Mouse (Mus musculus): ENCODE results near the gene Nlgn1. TPM values are rescaled to one million over a fixed set of nuclear protein-coding genes. Genes with fewer than 3 reads are reported as not detected.

The Nlgn1 gene
- polyA plus RNA-seq, 1 experiment from 2014 or later, result 0.23 TPM

GRCm38 (mm10) chr3:25869161-25869560 is 463.1 kb downstream of the Nlgn1 start:
- no peak overlapping the region for H3K9ac ChIP-seq (ENCODE audit: low read depth, low read length)
- H3K27ac ChIP-seq (ENCODE audit: low read depth, low read length), result no peak overlapping the region
- H3K9me3 ChIP-seq (replicated peaks; ENCODE audit: control insufficient read depth, low read length), result no peaks in the 10 kb centered on the region
- H3K27me3 ChIP-seq (ENCODE audit: control insufficient read depth, insufficient read depth, low read length), result no peaks in the 10 kb centered on the region
- no peak overlapping the region for H3K4me2 ChIP-seq
- no peak for ATAC-seq (replicated peaks; ENCODE audit: insufficient number of reproducible peaks, low FRiP score, low TSS enrichment)
- H3K4me1 ChIP-seq (ENCODE audit: control insufficient read depth, insufficient read depth, low read length), result no peaks in the 10 kb centered on the region
- no peak overlapping the region for H3K4me3 ChIP-seq (ENCODE audit: low read depth, low read length)
- H3K36me3 ChIP-seq (ENCODE audit: control insufficient read depth, insufficient read depth, low read length), result no peaks in the 10 kb centered on the region

GRCm38 (mm10) chr3:25858384-25858783 is 473.9 kb downstream of the Nlgn1 start:
- Histone ChIP-seq H3K4me2 (no peak overlapping the region), H3K27ac (ENCODE audit: low read depth, low read length) (no peak overlapping the region)
- ATAC-seq (replicated peaks; ENCODE audit: insufficient number of reproducible peaks, low FRiP score, low TSS enrichment), result no peak

GRCm38 (mm10) chr3:25844686-25845462 is 487.4 kb downstream of the Nlgn1 start:
- no peaks in the 10 kb centered on the region for H3K27me3 ChIP-seq (ENCODE audit: control insufficient read depth, insufficient read depth, low read length)
- ATAC-seq (replicated peaks; ENCODE audit: insufficient number of reproducible peaks, low FRiP score, low TSS enrichment), result no peak
- WGBS (ENCODE audit: insufficient replicate concordance), result 80% methylated on average over 7 of the region's 7 CpGs
- H3K4me3 ChIP-seq (ENCODE audit: low read depth, low read length), result no peak overlapping the region
- H3K36me3 ChIP-seq (ENCODE audit: control insufficient read depth, insufficient read depth, low read length), result no peaks in the 10 kb centered on the region
- no peaks in the 10 kb centered on the region for H3K9me3 ChIP-seq (replicated peaks; ENCODE audit: control insufficient read depth, low read length)
- H3K27ac ChIP-seq (ENCODE audit: low read depth, low read length), result no peak overlapping the region
- no peak overlapping the region for H3K4me2 ChIP-seq
- no peak overlapping the region for H3K9ac ChIP-seq (ENCODE audit: low read depth, low read length)
- no peaks in the 10 kb centered on the region for H3K4me1 ChIP-seq (ENCODE audit: control insufficient read depth, insufficient read depth, low read length)

More at GRCm38 (mm10) chr3:25858384-25858783, 473.9 kb downstream of the Nlgn1 start:
- Histone ChIP-seq H3K4me3 (ENCODE audit: low read depth, low read length) (no peak overlapping the region), H3K9ac (ENCODE audit: low read depth, low read length) (no peak overlapping the region), H3K4me1 (ENCODE audit: control insufficient read depth, insufficient read depth, low read length) (no peaks in the 10 kb centered on the region), H3K27me3 (ENCODE audit: control insufficient read depth, insufficient read depth, low read length) (no peaks in the 10 kb centered on the region), H3K36me3 (ENCODE audit: control insufficient read depth, insufficient read depth, low read length) (no peaks in the 10 kb centered on the region), H3K9me3 (replicated peaks; ENCODE audit: control insufficient read depth, low read length) (no peaks in the 10 kb centered on the region)

GRCm38 (mm10) chr3:25830237-25830636 is 502.0 kb downstream of the Nlgn1 start:
- H3K4me1 ChIP-seq (ENCODE audit: control insufficient read depth, insufficient read depth, low read length), result no peaks in the 10 kb centered on the region
- 81% methylated on average over 2 of the region's 2 CpGs for WGBS (ENCODE audit: insufficient replicate concordance)
- no peak overlapping the region for H3K4me3 ChIP-seq (ENCODE audit: low read depth, low read length)
- no peak overlapping the region for H3K9ac ChIP-seq (ENCODE audit: low read depth, low read length)
- ATAC-seq (replicated peaks; ENCODE audit: insufficient number of reproducible peaks, low FRiP score, low TSS enrichment), result no peak
- no peaks in the 10 kb centered on the region for H3K9me3 ChIP-seq (replicated peaks; ENCODE audit: control insufficient read depth, low read length)
- H3K27me3 ChIP-seq (ENCODE audit: control insufficient read depth, insufficient read depth, low read length), result no peaks in the 10 kb centered on the region
- no peak overlapping the region for H3K27ac ChIP-seq (ENCODE audit: low read depth, low read length)
- no peaks in the 10 kb centered on the region for H3K36me3 ChIP-seq (ENCODE audit: control insufficient read depth, insufficient read depth, low read length)
- no peak overlapping the region for H3K4me2 ChIP-seq

GRCm38 (mm10) chr3:25813368-25813767 is 518.9 kb downstream of the Nlgn1 start:
- no peak for ATAC-seq (replicated peaks; ENCODE audit: insufficient number of reproducible peaks, low FRiP score, low TSS enrichment)
- Histone ChIP-seq H3K27ac (ENCODE audit: low read depth, low read length) (no peak overlapping the region), H3K4me2 (no peak overlapping the region), H3K9ac (ENCODE audit: low read depth, low read length) (no peak overlapping the region), H3K27me3 (ENCODE audit: control insufficient read depth, insufficient read depth, low read length) (no peaks in the 10 kb centered on the region), H3K4me1 (ENCODE audit: control insufficient read depth, insufficient read depth, low read length) (no peaks in the 10 kb centered on the region), H3K36me3 (ENCODE audit: control insufficient read depth, insufficient read depth, low read length) (no peaks in the 10 kb centered on the region), H3K9me3 (replicated peaks; ENCODE audit: control insufficient read depth, low read length) (no peaks in the 10 kb centered on the region), H3K4me3 (ENCODE audit: low read depth, low read length) (no peak overlapping the region)
- 79% methylated on average over 3 of the region's 3 CpGs for WGBS (ENCODE audit: insufficient replicate concordance)

- Histone ChIP-seq H3K9ac (ENCODE audit: low read depth, low read length) (no peak overlapping the region), H3K4me2 (no peak overlapping the region), H3K4me3 (ENCODE audit: low read depth, low read length) (no peak overlapping the region), H3K36me3 (ENCODE audit: control insufficient read depth, insufficient read depth, low read length) (no peaks in the 10 kb centered on the region), H3K4me1 (ENCODE audit: control insufficient read depth, insufficient read depth, low read length) (no peaks in the 10 kb centered on the region), H3K9me3 (replicated peaks; ENCODE audit: control insufficient read depth, low read length) (no peaks in the 10 kb centered on the region), H3K27me3 (ENCODE audit: control insufficient read depth, insufficient read depth, low read length) (no peaks in the 10 kb centered on the region), H3K27ac (ENCODE audit: low read depth, low read length) (no peak overlapping the region)
- ATAC-seq (replicated peaks; ENCODE audit: insufficient number of reproducible peaks, low FRiP score, low TSS enrichment), result no peak; the same call in 1 of the 2 replicates
- WGBS (ENCODE audit: insufficient replicate concordance), result 39% methylated on average over 3 of the region's 3 CpGs
These were observed 524.7 kb downstream of the Nlgn1 start for GRCm38 (mm10) chr3:25807559-25807958.

GRCm38 (mm10) chr3:25781651-25782050 is 550.6 kb downstream of the Nlgn1 start:
- Histone ChIP-seq H3K27ac (ENCODE audit: low read depth, low read length) (no peak overlapping the region), H3K27me3 (ENCODE audit: control insufficient read depth, insufficient read depth, low read length) (no peaks in the 10 kb centered on the region), H3K4me1 (ENCODE audit: control insufficient read depth, insufficient read depth, low read length) (no peaks in the 10 kb centered on the region), H3K36me3 (ENCODE audit: control insufficient read depth, insufficient read depth, low read length) (no peaks in the 10 kb centered on the region), H3K9ac (ENCODE audit: low read depth, low read length) (no peak overlapping the region), H3K4me2 (no peak overlapping the region), H3K4me3 (ENCODE audit: low read depth, low read length) (no peak overlapping the region), H3K9me3 (replicated peaks; ENCODE audit: control insufficient read depth, low read length) (no peaks in the 10 kb centered on the region)
- ATAC-seq (replicated peaks; ENCODE audit: insufficient number of reproducible peaks, low FRiP score, low TSS enrichment), result no peak
- 73% methylated on average over 2 of the region's 2 CpGs for WGBS (ENCODE audit: insufficient replicate concordance)

GRCm38 (mm10) chr3:25775437-25775836 is 556.8 kb downstream of the Nlgn1 start:
- Histone ChIP-seq H3K9ac (ENCODE audit: low read depth, low read length) (no peak overlapping the region), H3K4me3 (ENCODE audit: low read depth, low read length) (no peak overlapping the region), H3K36me3 (ENCODE audit: control insufficient read depth, insufficient read depth, low read length) (no peaks in the 10 kb centered on the region), H3K27ac (ENCODE audit: low read depth, low read length) (no peak overlapping the region), H3K4me1 (ENCODE audit: control insufficient read depth, insufficient read depth, low read length) (no peaks in the 10 kb centered on the region), H3K27me3 (ENCODE audit: control insufficient read depth, insufficient read depth, low read length) (no peaks in the 10 kb centered on the region), H3K9me3 (replicated peaks; ENCODE audit: control insufficient read depth, low read length) (no peaks in the 10 kb centered on the region), H3K4me2 (no peak overlapping the region)
- 79% methylated on average over 6 of the region's 6 CpGs for WGBS (ENCODE audit: insufficient replicate concordance)
- ATAC-seq (replicated peaks; ENCODE audit: insufficient number of reproducible peaks, low FRiP score, low TSS enrichment), result no peak

- H3K27me3 ChIP-seq (ENCODE audit: control insufficient read depth, insufficient read depth, low read length), result no peaks in the 10 kb centered on the region
- H3K27ac ChIP-seq (ENCODE audit: low read depth, low read length), result no peak overlapping the region
- H3K4me3 ChIP-seq (ENCODE audit: low read depth, low read length), result no peak overlapping the region
- ATAC-seq (replicated peaks; ENCODE audit: insufficient number of reproducible peaks, low FRiP score, low TSS enrichment), result no peak
- H3K4me1 ChIP-seq (ENCODE audit: control insufficient read depth, insufficient read depth, low read length), result no peaks in the 10 kb centered on the region
- H3K36me3 ChIP-seq (ENCODE audit: control insufficient read depth, insufficient read depth, low read length), result no peaks in the 10 kb centered on the region
- WGBS (ENCODE audit: insufficient replicate concordance), result 82% methylated on average over 4 of the region's 4 CpGs
- no peak overlapping the region for H3K4me2 ChIP-seq
- no peak overlapping the region for H3K9ac ChIP-seq (ENCODE audit: low read depth, low read length)
- H3K9me3 ChIP-seq (replicated peaks; ENCODE audit: control insufficient read depth, low read length), result no peaks in the 10 kb centered on the region
These were observed 558.4 kb downstream of the Nlgn1 start for GRCm38 (mm10) chr3:25773908-25774307.

Data from heart, embryonic 11.5 days (tissue).